Mouse (Mus musculus): ENCODE data around the gene Prg3. TPM values are rescaled to one million over a fixed set of nuclear protein-coding genes. Genes with fewer than 3 reads are reported as not detected.
A peak's percentile ranks its signal among the peaks of the same experiment; 100 is the strongest.

The Prg3 gene
- total RNA-seq, 2 experiments from 2014 or later, result not detected

DNA sequence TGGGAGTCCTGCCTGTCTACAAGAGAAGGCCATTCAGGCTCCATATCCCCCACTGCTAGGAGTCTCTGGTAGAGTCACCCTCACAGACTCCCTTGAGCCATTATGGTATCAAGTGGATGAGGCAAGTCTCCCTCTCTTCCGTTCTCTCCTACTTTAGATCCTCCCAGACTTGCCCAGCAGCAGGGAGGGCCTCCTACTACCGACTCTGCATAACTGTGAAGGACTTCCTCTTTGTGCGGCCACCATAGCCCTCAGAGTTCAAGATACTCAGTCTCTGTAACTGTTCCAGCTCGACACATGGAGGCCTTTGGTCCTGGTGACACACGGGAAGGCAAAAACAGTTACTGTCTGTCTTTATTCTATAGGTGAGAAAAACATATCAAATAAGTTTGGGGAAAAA lies 39.3 kb downstream of the Prg3 start:
- no peak for DNase-seq (ENCODE audit: extremely low spot score in 1 of 2, low spot score in 2 of 2)
- no peak overlapping the region for H3K4me3 ChIP-seq
- intact Hi-C loops (cut with DNase I), result no loop called here

GRCm38 (mm10) chr2:85029897-85030296 lies 41.9 kb downstream of the Prg3 start:
- DNase-seq (ENCODE audit: extremely low spot score in 1 of 2, low spot score in 2 of 2), result no peak
- intact Hi-C loops (cut with DNase I), result no loop called here
- no peak for TF ChIP-seq CTCF (IDR thresholded peaks at IDR 0.05)

More for the DNA sequence above, 39.3 kb downstream of the Prg3 start:
- no peak for TF ChIP-seq CTCF (IDR thresholded peaks at IDR 0.05)
- H3K27ac ChIP-seq, result no peak overlapping the region

GRCm38 (mm10) chr2:85030989-85031388 lies 43.0 kb downstream of the Prg3 start:
- peak overlapping the region; percentile 7; the same call in 1 of the 2 replicates for H3K27ac ChIP-seq
- no peak for TF ChIP-seq CTCF (IDR thresholded peaks at IDR 0.05)
- H3K4me3 ChIP-seq, result no peak overlapping the region
- DNase-seq (ENCODE audit: extremely low spot score in 1 of 2, low spot score in 2 of 2), result no peak
- intact Hi-C loops (cut with DNase I), result no loop called here

More at GRCm38 (mm10) chr2:85029897-85030296, 41.9 kb downstream of the Prg3 start:
- Histone ChIP-seq H3K27ac (no peak overlapping the region), H3K4me3 (no peak overlapping the region)

DNA sequence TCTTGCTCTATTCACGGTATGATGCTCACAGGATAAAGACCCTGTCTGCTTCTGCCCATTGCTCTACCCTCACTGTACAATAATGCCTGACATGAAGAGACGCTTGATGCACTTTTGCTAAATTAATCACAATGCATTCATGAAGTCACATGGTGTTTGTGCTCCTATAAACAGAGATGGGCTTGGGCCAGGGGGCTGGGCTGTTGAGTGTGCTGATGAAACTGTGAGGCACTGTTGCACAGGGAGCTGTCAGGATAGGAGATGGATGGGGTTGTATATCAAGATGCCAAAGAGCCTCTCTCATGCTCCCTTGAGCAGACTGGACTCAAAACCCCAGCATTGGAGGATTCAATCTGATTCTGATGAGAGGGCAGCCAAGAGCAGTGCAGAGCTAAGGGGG lies 45.1 kb downstream of the Prg3 start:
- Histone ChIP-seq H3K4me3 (no peak overlapping the region), H3K27ac (no peak overlapping the region)
- intact Hi-C loops (cut with DNase I), result no loop called here
- DNase-seq (ENCODE audit: extremely low spot score in 1 of 2, low spot score in 2 of 2), result no peak
- TF ChIP-seq CTCF (IDR thresholded peaks at IDR 0.05), result no peak

GRCm38 (mm10) chr2:85034169-85034568 lies 46.2 kb downstream of the Prg3 start:
- Histone ChIP-seq H3K4me3 (no peak overlapping the region), H3K27ac (no peak overlapping the region)
- intact Hi-C loops (cut with DNase I), result no loop called here
- TF ChIP-seq CTCF (IDR thresholded peaks at IDR 0.05), result no peak
- no peak for DNase-seq (ENCODE audit: extremely low spot score in 1 of 2, low spot score in 2 of 2)

- no peak for TF ChIP-seq CTCF (IDR thresholded peaks at IDR 0.05)
- peak overlapping the region; percentile 87 for H3K4me3 ChIP-seq
- intact Hi-C loops (cut with DNase I), result loop anchor here (1.0 to 5.0 kb wide), 2 partner anchors 11 to 204 kb away; no protein-coding TSS in a partner anchor
- H3K27ac ChIP-seq, result peak overlapping the region; percentile 86
- no peak for DNase-seq (ENCODE audit: extremely low spot score in 1 of 2, low spot score in 2 of 2)
Observed at GRCm38 (mm10) chr2:85036507-85037046, 48.6 kb downstream of the Prg3 start.

- peak; percentile 91 to 93 for DNase-seq (ENCODE audit: extremely low spot score in 1 of 2, low spot score in 2 of 2)
- Histone ChIP-seq H3K4me3 (peak within 1 kb of the TSS; percentile 87), H3K27ac (peak within 1 kb of the TSS; percentile 86)
- TF ChIP-seq CTCF (IDR thresholded peaks at IDR 0.05), result peak; percentile 1; the same call in 1 of the 2 replicates
- intact Hi-C loops (cut with DNase I), result loop anchor here (1.0 to 5.0 kb wide), 2 partner anchors 10 to 205 kb away; no protein-coding TSS in a partner anchor
Observed at GRCm38 (mm10) chr2:85037047-85038026, 49.3 kb downstream of the Prg3 start, which contains the start of the genes Ssrp1 and P2rx3. Gene Ssrp1 (plus strand): TSS chr2:85037234. Gene P2rx3 (minus strand): TSS chr2:85037462.

DNA sequence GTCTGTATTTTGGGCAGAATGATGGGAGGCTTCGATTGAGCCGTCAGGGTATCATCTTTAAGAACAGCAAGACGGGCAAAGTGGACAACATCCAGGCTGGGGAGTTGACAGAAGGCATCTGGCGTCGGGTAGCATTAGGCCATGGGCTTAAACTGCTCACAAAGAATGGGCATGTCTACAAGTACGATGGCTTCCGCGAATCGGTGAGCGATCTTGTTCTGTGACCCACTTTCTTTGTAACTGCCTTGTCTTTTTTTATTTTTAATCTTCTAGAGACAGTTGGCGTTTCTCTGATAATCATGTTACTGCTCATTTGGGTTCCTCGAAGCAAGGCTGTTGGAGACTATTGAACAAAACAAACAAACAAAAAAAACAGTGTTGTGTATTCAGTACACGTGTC lies 50.3 kb downstream of the Prg3 start:
- DNase-seq (ENCODE audit: extremely low spot score in 1 of 2, low spot score in 2 of 2), result no peak
- intact Hi-C loops (cut with DNase I), result loop anchor here (5.0 kb wide), 1 partner anchor 206 kb away; no protein-coding TSS in a partner anchor
- H3K27ac ChIP-seq, result no peak overlapping the region
- peak overlapping the region; percentile 87 for H3K4me3 ChIP-seq
- no peak for TF ChIP-seq CTCF (IDR thresholded peaks at IDR 0.05)

Other genes starting within 250 kb of the Prg3 start
- gene Gm19426, start 244.6 kb upstream of the Prg3 start, total RNA-seq (2021), result 1 to 10 TPM; 2.0 to 2.4 TPM
- 1 to 10 TPM; 5.3 to 8.4 TPM for gene Serping1, start 212.8 kb upstream of the Prg3 start, total RNA-seq (2021)
- 1 to 10 TPM; 6.4 to 6.7 TPM for gene Ube2l6, start 189.4 kb upstream of the Prg3 start, total RNA-seq (2021)
- gene Smtnl1, start 165.6 kb upstream of the Prg3 start, total RNA-seq (2021), result not detected
- gene Timm10, start 161.2 kb upstream of the Prg3 start, total RNA-seq (2021), result 10 to 100 TPM; 49.1 to 51.3 TPM
- under 1 TPM; 0.27 to 0.30 TPM for gene Slc43a1, start 149.4 kb upstream of the Prg3 start, total RNA-seq (2021)
- 100 to 1,000 TPM in 1 of 2 experiments, 10 to 100 TPM in 1; 99.5 to 113 TPM for gene Rtn4rl2, start 101.5 kb upstream of the Prg3 start, total RNA-seq (2021)
- gene Slc43a3, start 51.6 kb upstream of the Prg3 start, total RNA-seq (2021), result under 1 TPM in 1 of 2 experiments, not detected in 1; 0.14 TPM
- not detected for gene Prg2, start 7.8 kb upstream of the Prg3 start, total RNA-seq (2021)
- 100 to 1,000 TPM; 106 to 111 TPM for gene Ssrp1, start 49.0 kb downstream of the Prg3 start, total RNA-seq (2021)
- gene P2rx3, start 49.2 kb downstream of the Prg3 start, total RNA-seq (2021), result 1 to 10 TPM; 2.0 to 2.6 TPM
- gene Tnks1bp1, start 59.8 kb downstream of the Prg3 start, total RNA-seq (2021), result 100 to 1,000 TPM; 130 to 148 TPM
- gene Aplnr, start 148.0 kb downstream of the Prg3 start, total RNA-seq (2021), result under 1 TPM; 0.30 to 0.38 TPM
- 10 to 100 TPM; 32.8 to 36.5 TPM for gene Lrrc55, start 209.0 kb downstream of the Prg3 start, total RNA-seq (2021)